Mouse (Mus musculus) fibroblast of lung, adult 2 months (primary cell): ENCODE data around the gene Epn2.

Experiments used
- DNase-seq: peaks from one replicate; pipeline ENCODE4 v3.0.0-alpha.2; 2011; ENCODE audit warnings: low read depth

Gene Epn2

GRCm38 (mm10) chr11:61536952-61537351, 42.5 kb downstream of the Epn2 start:
- no peak for DNase-seq

- DNase-seq = no peak
Measured at GRCm38 (mm10) chr11:61535530-61535929, 44.0 kb downstream of the Epn2 start.

GRCm38 (mm10) chr11:61533571-61533970, 45.9 kb downstream of the Epn2 start:
- no peak for DNase-seq

GRCm38 (mm10) chr11:61532820-61533219, 46.7 kb downstream of the Epn2 start:
- no peak for DNase-seq

- DNase-seq = no peak
Measured at GRCm38 (mm10) chr11:61529268-61529713, 50.2 kb downstream of the Epn2 start.

GRCm38 (mm10) chr11:61526872-61527271, 52.6 kb downstream of the Epn2 start:
- DNase-seq = no peak

- no peak for DNase-seq
Measured at GRCm38 (mm10) chr11:61519484-61520107, 59.9 kb downstream of the Epn2 start.

GRCm38 (mm10) chr11:61518871-61519270, 60.6 kb downstream of the Epn2 start:
- no peak for DNase-seq

- no peak for DNase-seq
Measured at GRCm38 (mm10) chr11:61517971-61518370, 61.5 kb downstream of the Epn2 start.

- no peak for DNase-seq
Measured at GRCm38 (mm10) chr11:61514953-61515352, 64.5 kb downstream of the Epn2 start.

GRCm38 (mm10) chr11:61504713-61505257, 74.7 kb downstream of the Epn2 start, which contains the start of gene B9d1:
TSS of gene B9d1 (plus strand) at chr11:61505144.
- DNase-seq = peak; percentile 82

GRCm38 (mm10) chr11:61503933-61504332, 75.6 kb downstream of the Epn2 start:
- DNase-seq = no peak

GRCm38 (mm10) chr11:61498736-61499504, 80.6 kb downstream of the Epn2 start:
- DNase-seq = no peak

GRCm38 (mm10) chr11:61497490-61497889, 82.0 kb downstream of the Epn2 start:
- no peak for DNase-seq

- DNase-seq = no peak
Measured at GRCm38 (mm10) chr11:61495528-61495927, 84.0 kb downstream of the Epn2 start.

- DNase-seq = peak; percentile 99
Measured at GRCm38 (mm10) chr11:61494129-61494997, 85.1 kb downstream of the Epn2 start, which contains the start of gene Mapk7. TSS of gene Mapk7 (minus strand) at chr11:61494406.

GRCm38 (mm10) chr11:61493525-61494128, 85.9 kb downstream of the Epn2 start:
- no peak for DNase-seq

- DNase-seq = no peak
Measured at GRCm38 (mm10) chr11:61492749-61493401, 86.6 kb downstream of the Epn2 start.

GRCm38 (mm10) chr11:61490944-61491520, 88.5 kb downstream of the Epn2 start:
- DNase-seq = no peak

GRCm38 (mm10) chr11:61489874-61490273, 89.6 kb downstream of the Epn2 start:
- DNase-seq = no peak

GRCm38 (mm10) chr11:61489085-61489484, 90.4 kb downstream of the Epn2 start:
- no peak for DNase-seq
